Mouse (Mus musculus): ENCODE measurements at regions not wholly inside any gene's neighbourhood (a gene's known extent, or its start where the extent isn't known, plus 50 kb on each side); places are given as distances from the start of the nearest gene placed in this dataset.

DNA sequence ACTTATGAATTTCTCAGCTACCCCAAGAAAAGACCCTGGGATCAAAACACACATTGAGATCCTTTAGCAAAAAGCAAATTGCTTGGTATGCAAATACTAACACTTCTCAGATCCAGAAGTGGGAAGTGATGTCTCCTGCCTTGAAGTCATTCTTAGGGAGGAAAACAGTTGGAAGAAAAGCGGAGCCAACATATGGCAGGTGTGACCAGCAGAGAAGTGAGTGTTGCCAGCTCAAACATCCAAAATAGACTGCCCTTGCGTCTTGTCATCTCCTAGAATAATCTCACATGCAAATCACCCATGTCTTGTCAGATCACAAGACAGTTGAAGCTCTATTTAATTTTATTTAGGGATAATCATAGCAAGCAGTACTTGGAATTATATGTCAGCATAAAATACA lies 757.8 kb downstream of the Galc start:
- Histone ChIP-seq H3K27me3 (ENCODE audit: control insufficient read depth, insufficient read depth, low read length) (no peaks in the 10 kb centered on the region), H3K4me3 (ENCODE audit: low read depth, low read length) (no peak overlapping the region), H3K4me2 (ENCODE audit: low read depth, low read length) (no peak overlapping the region), H3K36me3 (replicated peaks; ENCODE audit: control insufficient read depth, insufficient read depth, low read length) (no peaks in the 10 kb centered on the region), H3K4me1 (ENCODE audit: control insufficient read depth, insufficient read depth) (no peaks in the 10 kb centered on the region), H3K9me3 (replicated peaks; ENCODE audit: control insufficient read depth, low read length) (no peaks in the 10 kb centered on the region), H3K27ac (ENCODE audit: low read depth) (no peak overlapping the region), H3K9ac (replicated peaks; ENCODE audit: low read depth, low read length) (no peak overlapping the region)
- WGBS, result 60% methylated on average over 2 of the region's 2 CpGs
- DNase-seq (ENCODE audit: low spot score) (no peak), ATAC-seq (ENCODE audit: insufficient read depth, low read depth) (no peak)
- no peak for TF ChIP-seq EP300 (IDR thresholded peaks at IDR 0.05; ENCODE audit: low read depth)
- TF ChIP-seq CTCF (IDR thresholded peaks at IDR 0.05; ENCODE audit: low read depth), result no peak

DNA sequence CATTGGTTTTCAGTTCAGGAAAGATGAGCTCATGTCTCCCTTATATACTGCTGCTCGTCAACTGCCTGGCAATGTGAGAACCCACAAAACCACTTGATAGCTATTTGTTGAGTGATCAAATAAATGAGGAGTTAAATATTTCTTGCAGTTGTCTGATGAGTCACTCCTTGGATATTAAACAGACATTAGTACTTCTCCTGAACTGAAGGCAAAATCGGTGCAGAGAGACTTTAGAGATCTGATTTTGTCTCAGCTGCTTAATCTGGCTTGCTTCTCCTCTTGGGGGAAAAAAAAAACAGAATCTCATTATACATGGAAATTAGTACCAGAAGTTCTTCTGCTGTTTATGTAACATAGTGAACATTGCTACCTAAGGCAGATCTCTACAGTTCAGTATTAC lies 775.7 kb downstream of the Galc start:
- 44% methylated on average over 2 of the region's 2 CpGs for WGBS
- no peak for TF ChIP-seq EP300 (IDR thresholded peaks at IDR 0.05; ENCODE audit: low read depth)
- TF ChIP-seq CTCF (IDR thresholded peaks at IDR 0.05; ENCODE audit: low read depth), result no peak
- ATAC-seq (ENCODE audit: insufficient read depth, low read depth), result no peak

DNA sequence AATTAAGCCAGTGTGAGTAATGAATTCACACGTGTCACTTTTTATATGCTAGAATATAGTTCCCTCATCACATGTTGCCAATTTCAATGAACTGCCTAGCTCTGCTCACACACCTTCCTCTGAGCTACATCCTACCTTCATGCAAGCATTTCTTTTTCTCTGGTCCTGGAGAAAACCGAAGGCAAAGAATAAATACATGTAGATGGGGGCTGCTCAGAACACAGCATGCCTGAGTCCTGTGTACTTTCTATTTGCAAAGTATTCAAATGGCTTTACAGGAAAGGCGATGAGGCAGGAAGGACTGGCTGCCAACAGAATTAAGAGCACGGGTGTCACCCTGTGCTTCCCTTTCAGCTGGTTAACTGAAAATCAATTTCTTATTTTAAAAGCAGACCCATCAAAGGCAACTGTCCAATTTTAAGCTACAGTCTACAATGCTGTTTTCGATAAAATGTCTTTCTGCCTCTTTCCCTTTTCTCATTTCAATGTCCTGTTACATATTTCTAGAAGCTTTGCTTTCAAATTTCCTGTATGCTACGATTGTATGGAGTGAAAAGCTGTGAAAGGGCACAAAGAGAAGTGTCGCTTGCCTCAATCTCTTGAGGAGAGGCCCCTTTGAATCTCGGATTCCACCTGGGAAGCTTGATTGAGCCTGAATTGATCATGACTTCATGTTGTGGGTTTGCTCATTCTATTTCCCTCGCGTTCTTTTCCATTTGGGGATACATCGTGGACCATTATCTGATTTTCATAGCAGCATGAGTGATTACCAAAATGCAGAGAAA lies 782.6 kb downstream of the Galc start:
- no peak for ATAC-seq (ENCODE audit: insufficient read depth, low read depth)
- H3K27me3 ChIP-seq (ENCODE audit: control insufficient read depth, insufficient read depth, low read length), result no peaks in the 10 kb centered on the region
- no peak overlapping the region for H3K27ac ChIP-seq (ENCODE audit: low read depth)
- no peak overlapping the region for H3K4me3 ChIP-seq (ENCODE audit: low read depth, low read length)
- TF ChIP-seq EP300 (IDR thresholded peaks at IDR 0.05; ENCODE audit: low read depth) (no peak), CTCF (IDR thresholded peaks at IDR 0.05; ENCODE audit: low read depth) (no peak)
- H3K36me3 ChIP-seq (replicated peaks; ENCODE audit: control insufficient read depth, insufficient read depth, low read length), result no peaks in the 10 kb centered on the region
- WGBS, result 60% methylated on average over 11 of the region's 11 CpGs
- H3K4me1 ChIP-seq (ENCODE audit: control insufficient read depth, insufficient read depth), result no peaks in the 10 kb centered on the region
- no peak overlapping the region for H3K9ac ChIP-seq (replicated peaks; ENCODE audit: low read depth, low read length)
- H3K9me3 ChIP-seq (replicated peaks; ENCODE audit: control insufficient read depth, low read length), result no peaks in the 10 kb centered on the region
- no peak overlapping the region for H3K4me2 ChIP-seq (ENCODE audit: low read depth, low read length)
- no peak for DNase-seq (ENCODE audit: low spot score)

More for the DNA sequence above, 775.7 kb downstream of the Galc start:
- H3K4me3 ChIP-seq (ENCODE audit: low read depth, low read length), result no peak overlapping the region
- H3K27ac ChIP-seq (ENCODE audit: low read depth), result no peak overlapping the region
- no peaks in the 10 kb centered on the region for H3K36me3 ChIP-seq (replicated peaks; ENCODE audit: control insufficient read depth, insufficient read depth, low read length)
- H3K4me1 ChIP-seq (ENCODE audit: control insufficient read depth, insufficient read depth), result no peaks in the 10 kb centered on the region
- no peak overlapping the region for H3K9ac ChIP-seq (replicated peaks; ENCODE audit: low read depth, low read length)
- H3K4me2 ChIP-seq (ENCODE audit: low read depth, low read length), result no peak overlapping the region
- DNase-seq (ENCODE audit: low spot score), result no peak
- H3K27me3 ChIP-seq (ENCODE audit: control insufficient read depth, insufficient read depth, low read length), result no peaks in the 10 kb centered on the region
- H3K9me3 ChIP-seq (replicated peaks; ENCODE audit: control insufficient read depth, low read length), result no peaks in the 10 kb centered on the region

DNA sequence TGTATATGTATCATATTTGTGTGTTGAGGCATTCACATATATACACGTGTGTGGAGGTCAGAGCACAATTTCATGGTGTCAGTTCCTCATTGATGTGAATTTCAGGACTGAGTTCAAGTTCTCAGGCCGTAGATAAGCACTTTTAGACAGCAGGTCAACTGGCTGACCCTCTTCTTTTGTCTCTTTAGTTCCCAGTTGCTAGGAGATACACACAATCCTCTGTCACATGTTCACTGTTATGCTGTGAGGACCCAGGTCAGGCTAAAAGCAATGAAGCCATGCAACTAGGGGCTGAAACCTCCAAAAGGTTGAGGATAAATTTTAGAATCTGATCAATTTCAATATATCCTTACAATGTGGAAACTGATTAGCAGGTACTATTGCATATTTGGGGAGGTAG lies 783.5 kb downstream of the Galc start:
- no peak for TF ChIP-seq EP300 (IDR thresholded peaks at IDR 0.05; ENCODE audit: low read depth)
- no peak for TF ChIP-seq CTCF (IDR thresholded peaks at IDR 0.05; ENCODE audit: low read depth)

DNA sequence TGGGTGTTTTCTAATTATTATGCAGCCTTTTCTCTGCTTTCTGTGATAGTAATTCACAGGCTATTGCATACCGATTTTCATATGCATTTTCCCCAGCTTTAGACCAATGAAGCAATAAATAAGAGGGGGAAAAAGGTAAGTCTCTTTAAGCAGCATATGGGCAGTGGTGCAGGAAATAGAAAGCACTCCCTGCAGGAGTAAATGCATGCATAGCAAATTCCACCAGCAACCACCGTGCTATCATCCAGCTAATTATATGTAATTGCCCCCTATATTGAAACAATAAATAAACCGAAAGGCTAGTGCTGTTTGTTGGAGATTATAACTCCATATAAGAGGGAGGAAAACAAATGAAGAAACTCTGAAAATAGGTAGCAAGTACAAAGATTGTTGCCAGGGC lies 790.1 kb downstream of the Galc start:
- no peaks in the 10 kb centered on the region for H3K9me3 ChIP-seq (replicated peaks; ENCODE audit: control insufficient read depth, low read length)

More for the DNA sequence above, 783.5 kb downstream of the Galc start:
- H3K4me2 ChIP-seq (ENCODE audit: low read depth, low read length), result no peak overlapping the region
- no peaks in the 10 kb centered on the region for H3K9me3 ChIP-seq (replicated peaks; ENCODE audit: control insufficient read depth, low read length)
- no peak for DNase-seq (ENCODE audit: low spot score)
- H3K27me3 ChIP-seq (ENCODE audit: control insufficient read depth, insufficient read depth, low read length), result no peaks in the 10 kb centered on the region
- ATAC-seq (ENCODE audit: insufficient read depth, low read depth), result no peak
- H3K27ac ChIP-seq (ENCODE audit: low read depth), result no peak overlapping the region
- 62% methylated on average over 2 of the region's 2 CpGs for WGBS
- H3K9ac ChIP-seq (replicated peaks; ENCODE audit: low read depth, low read length), result no peak overlapping the region
- H3K4me3 ChIP-seq (ENCODE audit: low read depth, low read length), result no peak overlapping the region
- H3K36me3 ChIP-seq (replicated peaks; ENCODE audit: control insufficient read depth, insufficient read depth, low read length), result no peaks in the 10 kb centered on the region
- no peaks in the 10 kb centered on the region for H3K4me1 ChIP-seq (ENCODE audit: control insufficient read depth, insufficient read depth)

DNA sequence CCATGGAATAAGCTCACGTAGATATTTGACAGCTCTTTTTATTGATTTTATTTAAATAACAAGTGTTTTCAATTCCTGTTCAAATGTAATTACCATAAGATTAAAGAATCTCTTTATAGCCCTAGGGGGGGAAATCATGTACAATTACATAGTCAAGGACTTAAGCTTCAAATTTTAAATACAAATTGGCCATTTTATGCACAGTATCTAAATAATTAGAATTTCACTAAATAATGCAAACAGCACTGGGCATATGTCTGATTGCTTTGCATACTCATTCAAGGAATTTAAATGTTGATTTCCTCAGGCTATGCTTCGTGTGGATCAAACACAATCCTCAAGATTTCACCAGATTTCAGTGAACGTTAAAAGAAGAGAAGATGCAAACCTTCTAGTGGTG lies 823.1 kb downstream of the Galc start:
- H3K9me3 ChIP-seq (replicated peaks; ENCODE audit: control insufficient read depth, low read length), result no peaks in the 10 kb centered on the region
- 71% methylated on average over 3 of the region's 3 CpGs for WGBS
- H3K36me3 ChIP-seq (replicated peaks; ENCODE audit: control insufficient read depth, insufficient read depth, low read length), result no peaks in the 10 kb centered on the region
- H3K9ac ChIP-seq (replicated peaks; ENCODE audit: low read depth, low read length), result no peak overlapping the region
- no peak overlapping the region for H3K4me3 ChIP-seq (ENCODE audit: low read depth, low read length)
- ATAC-seq (ENCODE audit: insufficient read depth, low read depth) (no peak), DNase-seq (ENCODE audit: low spot score) (no peak)
- H3K27ac ChIP-seq (ENCODE audit: low read depth), result no peak overlapping the region
- H3K4me1 ChIP-seq (ENCODE audit: control insufficient read depth, insufficient read depth), result no peaks in the 10 kb centered on the region
- TF ChIP-seq EP300 (IDR thresholded peaks at IDR 0.05; ENCODE audit: low read depth), result no peak
- no peak for TF ChIP-seq CTCF (IDR thresholded peaks at IDR 0.05; ENCODE audit: low read depth)
- no peaks in the 10 kb centered on the region for H3K27me3 ChIP-seq (ENCODE audit: control insufficient read depth, insufficient read depth, low read length)
- H3K4me2 ChIP-seq (ENCODE audit: low read depth, low read length), result no peak overlapping the region

More for the DNA sequence above, 790.1 kb downstream of the Galc start:
- Histone ChIP-seq H3K4me1 (ENCODE audit: control insufficient read depth, insufficient read depth) (0 out of 2 replicates have a peak, but pooled peaks cover 5% of the 10 kb centered on the region), H3K4me3 (ENCODE audit: low read depth, low read length) (no peak overlapping the region), H3K9ac (replicated peaks; ENCODE audit: low read depth, low read length) (no peak overlapping the region), H3K27ac (ENCODE audit: low read depth) (no peak overlapping the region), H3K27me3 (ENCODE audit: control insufficient read depth, insufficient read depth, low read length) (no peaks in the 10 kb centered on the region), H3K36me3 (replicated peaks; ENCODE audit: control insufficient read depth, insufficient read depth, low read length) (no peaks in the 10 kb centered on the region), H3K4me2 (ENCODE audit: low read depth, low read length) (no peak overlapping the region)
- DNase-seq (ENCODE audit: low spot score) (no peak), ATAC-seq (ENCODE audit: insufficient read depth, low read depth) (no peak)
- 67% methylated on average over 3 of the region's 3 CpGs for WGBS
- TF ChIP-seq EP300 (IDR thresholded peaks at IDR 0.05; ENCODE audit: low read depth) (no peak), CTCF (IDR thresholded peaks at IDR 0.05; ENCODE audit: low read depth) (no peak)
